Mouse (Mus musculus) liver, embryonic 12.5 days (tissue): ENCODE measurements around the gene Eif2a. TPM values are rescaled to one million over a fixed set of nuclear protein-coding genes. Genes with fewer than 3 reads are reported as not detected.
"Not testable (repeated sequence)": the region's sequence is repeated elsewhere in the genome, so short reads cannot be mapped to it uniquely, and the experiment has no call there.

Experiments used
- ATAC-seq: fragments of 200-750 bp; cut with Nextera tagmentation; 2 replicates; pipeline ENCODE4 v1.8.0; 2017; ENCODE audit warnings: moderate number of reproducible peaks, mild to moderate bottlenecking, moderate library complexity
- H3K27ac ChIP-seq: fragments of 300-500 bp; sonication (generic); 2 replicates; pipeline ENCODE4 v1.5.1; 2016; ENCODE audit warnings: mild to moderate bottlenecking
- H3K27me3 ChIP-seq: fragments of 300-500 bp; sonication (generic); replicated peaks from 2 replicates; pipeline ENCODE4 v1.6.1; 2016; ENCODE audit warnings: mild to moderate bottlenecking, moderate library complexity
- H3K36me3 ChIP-seq: fragments of 300-500 bp; sonication (generic); 2 replicates; pipeline ENCODE4 v1.6.1; 2016; ENCODE audit warnings: mild to moderate bottlenecking, moderate library complexity
- H3K4me1 ChIP-seq: fragments of 300-500 bp; sonication (generic); 2 replicates; pipeline ENCODE4 v1.6.1; 2016
- H3K4me2 ChIP-seq: fragments of 300-500 bp; sonication (generic); 2 replicates; pipeline ENCODE4 v1.6.1; 2016; ENCODE audit warnings: mild to moderate bottlenecking, moderate library complexity
- H3K4me3 ChIP-seq: fragments of 300-500 bp; sonication (generic); 2 replicates; pipeline ENCODE4 v1.5.1; 2016; ENCODE audit warnings: mild to moderate bottlenecking, moderate library complexity
- H3K9ac ChIP-seq: fragments of 300-500 bp; sonication (generic); 2 replicates; pipeline ENCODE4 v1.6.1; 2016; ENCODE audit warnings: mild to moderate bottlenecking, moderate library complexity
- H3K9me3 ChIP-seq: fragments of 300-500 bp; sonication (generic); replicated peaks from 2 replicates; pipeline ENCODE4 v1.6.1; 2016; ENCODE audit warnings: mild to moderate bottlenecking, moderate library complexity
- WGBS: fragments of 180-500 bp; shearing (Covaris S2); methylation state at CpG from one replicate; pipeline ENCODE4 v1.1.7; 2016; ENCODE audit not compliant: insufficient replicate concordance; 5-methylcytosine and 5-hydroxymethylcytosine counted together
- polyA plus RNA-seq: library from polyadenylated mRNA; unstranded; fragments of >200 nt; fragmentation: Nextera tagmentation; extraction: Ambion mirVana; gene quantifications from 2 replicates; pipeline ENCODE4 v1.2.1, GENCODE M21; 2016

The Eif2a gene
- polyA plus RNA-seq, 1 experiment from 2014 or later: 41.1 TPM

- no peak overlapping the region for H3K4me2 ChIP-seq
- ATAC-seq: no peak
- peaks cover 38% of the 10 kb centered on the region for H3K4me1 ChIP-seq
- H3K4me3 ChIP-seq: no peak overlapping the region
- 73% methylated on average over 4 of the region's 4 CpGs for WGBS
- H3K36me3 ChIP-seq: peaks cover 27% of the 10 kb centered on the region
- H3K27me3 ChIP-seq: no peaks in the 10 kb centered on the region
- no peak overlapping the region for H3K9ac ChIP-seq
- H3K9me3 ChIP-seq: no peaks in the 10 kb centered on the region
- no peak overlapping the region for H3K27ac ChIP-seq
Measured at GRCm38 (mm10) chr3:58581530-58581929, 55.9 kb downstream of the Eif2a start.

- H3K4me2 ChIP-seq: peak overlapping the region; percentile 19; the same call in 1 of the 2 replicates
- 25% methylated on average over 5 of the region's 5 CpGs for WGBS
- ATAC-seq: no peak
Measured at GRCm38 (mm10) chr3:58582297-58582696, 56.7 kb downstream of the Eif2a start.

GRCm38 (mm10) chr3:58582788-58583426 lies 57.3 kb downstream of the Eif2a start:
- Histone ChIP-seq H3K27ac (0 out of 2 replicates have a peak overlapping the region, but pooled peaks have one; percentile 46), H3K4me2 (peak overlapping the region; percentile 19; the same call in 1 of the 2 replicates), H3K4me1 (peaks cover 35% of the 10 kb centered on the region), H3K9me3 (no peaks in the 10 kb centered on the region), H3K36me3 (peaks cover 38% of the 10 kb centered on the region), H3K27me3 (no peaks in the 10 kb centered on the region), H3K4me3 (no peak overlapping the region), H3K9ac (0 out of 2 replicates have a peak overlapping the region, but pooled peaks have one; percentile 31)
- 54% methylated on average over 5 of the region's 5 CpGs for WGBS
- peak; percentile 78 for ATAC-seq

More at GRCm38 (mm10) chr3:58582297-58582696, 56.7 kb downstream of the Eif2a start:
- no peak overlapping the region for H3K9ac ChIP-seq
- H3K36me3 ChIP-seq: peaks cover 31% of the 10 kb centered on the region
- H3K9me3 ChIP-seq: no peaks in the 10 kb centered on the region
- H3K4me3 ChIP-seq: no peak overlapping the region
- peaks cover 38% of the 10 kb centered on the region for H3K4me1 ChIP-seq
- no peaks in the 10 kb centered on the region for H3K27me3 ChIP-seq
- 0 out of 2 replicates have a peak overlapping the region, but pooled peaks have one; percentile 46 for H3K27ac ChIP-seq

GRCm38 (mm10) chr3:58590544-58590943 lies 64.9 kb downstream of the Eif2a start:
- not testable (repeated sequence) for H3K27ac ChIP-seq, H3K4me1 ChIP-seq, H3K4me2 ChIP-seq, H3K9me3 ChIP-seq, H3K4me3 ChIP-seq, H3K27me3 ChIP-seq, ATAC-seq, H3K9ac ChIP-seq
- H3K36me3 ChIP-seq: peaks cover 73% of the 10 kb centered on the region
- WGBS: 86% methylated on average over 4 of the region's 4 CpGs

GRCm38 (mm10) chr3:58592666-58593065 lies 67.0 kb downstream of the Eif2a start:
- H3K4me3 ChIP-seq, H3K27me3 ChIP-seq, H3K9me3 ChIP-seq, H3K9ac ChIP-seq, H3K4me1 ChIP-seq, ATAC-seq, H3K4me2 ChIP-seq, H3K27ac ChIP-seq: not testable (repeated sequence)
- 88% methylated on average over 7 of the region's 7 CpGs for WGBS
- peaks cover 58% of the 10 kb centered on the region for H3K36me3 ChIP-seq

GRCm38 (mm10) chr3:58593623-58594022 lies 68.0 kb downstream of the Eif2a start:
- ATAC-seq: no peak
- Histone ChIP-seq H3K9ac (no peak overlapping the region), H3K9me3 (no peaks in the 10 kb centered on the region), H3K4me3 (no peak overlapping the region), H3K4me1 (no peaks in the 10 kb centered on the region), H3K27ac (no peak overlapping the region), H3K4me2 (no peak overlapping the region), H3K36me3 (peaks cover 56% of the 10 kb centered on the region), H3K27me3 (no peaks in the 10 kb centered on the region)
- WGBS: 78% methylated on average over 5 of the region's 5 CpGs

Other genes starting within 250 kb of the Eif2a start
- gene Tsc22d2, start 111.1 kb upstream of the Eif2a start, polyA plus RNA-seq: 13.1 and 13.6 TPM in 2 replicates
- 121 and 123 TPM in 2 replicates for gene Serp1, start 71 bp downstream of the Eif2a start, polyA plus RNA-seq
- gene Selenot, start 50.8 kb downstream of the Eif2a start, polyA plus RNA-seq: 15.3 and 17.0 TPM in 2 replicates
- not detected in 2 replicates for gene Erich6, start 111.4 kb downstream of the Eif2a start, polyA plus RNA-seq
- gene Siah2, start 166.6 kb downstream of the Eif2a start, polyA plus RNA-seq: 5.6 TPM in 2 replicates